Mouse (Mus musculus) adrenal gland, adult 8-10 months (tissue): ENCODE measurements around the gene Olfr521. TPM values are rescaled to one million over a fixed set of nuclear protein-coding genes. Genes with fewer than 3 reads are reported as not detected.
"Not testable (repeated sequence)": the region's sequence is repeated elsewhere in the genome, so short reads cannot be mapped to it uniquely, and the experiment has no call there.

ENCODE experiments used
- DNase-seq: peaks from one replicate; pipeline ENCODE4 v3.0.0; 2022
- total RNA-seq, 4 experiments: library from RNA; stranded (reverse); gene quantifications; 2 replicates each; pipeline ENCODE4 v1.2.4; 2022

The Olfr521 gene
- not detected for total RNA-seq

DNA sequence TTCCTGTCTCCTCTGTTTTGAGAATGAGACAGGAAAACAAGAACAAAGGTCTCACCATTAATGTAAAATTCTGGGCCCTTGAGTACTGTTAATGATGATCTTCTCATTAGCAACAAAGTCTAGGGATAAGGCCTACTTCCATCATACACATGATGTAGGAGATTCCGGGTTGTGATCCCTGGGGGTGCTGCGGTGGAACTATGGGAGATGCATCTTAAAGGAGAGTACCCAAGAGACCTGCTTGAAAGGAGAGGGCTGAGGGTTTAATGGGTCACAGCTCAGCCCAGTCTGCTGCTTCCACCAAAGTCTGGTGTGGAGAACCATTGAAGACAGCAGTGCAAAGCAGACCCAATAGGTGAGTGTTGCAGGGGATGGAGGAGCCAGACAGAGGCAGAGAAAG lies at the start of gene Olfr521:
TSS of gene Olfr521 (plus strand) at position 301 of the 400 bp plus-strand sequence.
- DNase-seq: no peak

DNA sequence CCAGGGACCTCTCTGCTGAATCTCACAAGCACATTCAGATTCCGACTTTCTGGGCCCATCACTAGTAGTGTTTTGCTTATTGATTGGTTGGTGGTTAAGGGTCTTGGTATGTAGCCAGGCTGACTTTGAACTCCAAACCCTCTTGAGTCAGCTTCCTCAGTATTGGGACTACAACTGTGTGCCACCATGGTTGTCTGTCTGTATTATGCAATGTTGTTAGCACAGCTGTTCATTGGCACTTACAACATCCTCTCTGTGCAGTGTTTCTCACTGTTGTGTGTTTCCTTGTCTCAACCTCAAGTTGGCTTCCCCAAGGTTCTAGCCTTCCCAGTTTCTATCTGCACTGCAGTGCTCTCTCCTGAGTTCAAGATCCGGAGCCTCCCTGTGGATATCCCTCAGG lies 46.8 kb upstream of the Olfr521 start:
- DNase-seq: no peak

DNA sequence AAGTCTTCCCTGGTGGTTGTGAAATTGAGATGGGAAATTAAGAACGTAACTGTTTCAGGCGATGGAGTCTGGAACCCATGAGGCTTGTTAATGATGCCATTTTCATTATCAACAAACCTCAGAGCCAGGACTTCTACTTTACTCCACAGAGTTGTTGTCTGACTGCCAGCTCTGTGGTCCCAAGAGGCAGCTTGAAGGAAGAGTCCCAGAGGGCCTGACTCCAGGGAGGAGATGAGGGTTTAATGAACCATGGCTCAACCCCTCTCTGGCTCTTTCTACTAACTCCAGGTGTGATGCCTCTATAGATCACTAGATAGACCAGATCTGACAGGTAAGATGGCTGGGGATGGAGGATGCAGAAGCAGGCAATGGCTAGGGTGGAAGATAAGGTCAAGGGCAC lies 33.3 kb upstream of the Olfr521 start, which contains the start of gene Olfr520:
TSS of gene Olfr520 (plus strand) at position 301 of the 400 bp plus-strand sequence.
- DNase-seq: no peak

- no peak for DNase-seq
Observed at GRCm38 (mm10) chr7:99734612-99735011, 28.7 kb upstream of the Olfr521 start.

DNA sequence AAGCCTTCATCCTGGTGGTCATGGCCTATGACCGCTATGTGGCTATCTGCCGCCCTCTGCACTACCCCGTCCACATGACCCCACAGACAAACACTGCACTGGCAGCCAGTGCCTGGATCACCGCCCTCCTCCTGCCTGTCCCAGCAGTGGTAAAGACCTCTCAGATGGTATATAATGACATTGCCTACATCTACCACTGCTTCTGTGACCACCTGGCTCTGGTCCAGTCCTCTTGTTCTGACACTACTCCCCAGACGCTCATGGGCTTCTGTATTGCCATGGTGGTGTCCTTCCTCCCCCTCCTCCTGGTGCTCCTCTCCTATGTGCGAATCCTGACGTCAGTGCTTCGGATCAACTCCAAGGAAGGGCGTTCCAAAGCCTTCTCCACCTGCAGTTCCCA lies 27.8 kb upstream of the Olfr521 start:
- not testable (repeated sequence) for DNase-seq

DNA sequence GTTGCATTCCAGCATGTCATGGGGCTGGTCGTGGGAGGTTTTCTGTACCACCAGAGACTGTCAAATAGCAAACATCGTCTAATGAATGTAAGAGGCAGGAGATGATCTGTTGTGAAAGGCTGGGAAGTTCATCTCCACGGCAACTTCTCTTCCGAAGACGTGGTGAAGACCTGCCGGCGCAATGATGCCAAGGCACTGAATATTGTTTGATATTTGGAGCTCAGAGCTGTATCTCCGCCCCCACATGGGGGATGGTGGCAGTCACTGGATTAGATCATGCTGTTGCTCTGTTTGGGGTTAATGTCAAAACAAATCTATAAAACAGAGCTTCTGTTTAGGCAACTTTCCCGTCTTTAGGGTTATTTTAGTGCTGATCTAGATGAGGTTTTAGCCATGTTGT lies 24.0 kb upstream of the Olfr521 start:
- DNase-seq: no peak

DNA sequence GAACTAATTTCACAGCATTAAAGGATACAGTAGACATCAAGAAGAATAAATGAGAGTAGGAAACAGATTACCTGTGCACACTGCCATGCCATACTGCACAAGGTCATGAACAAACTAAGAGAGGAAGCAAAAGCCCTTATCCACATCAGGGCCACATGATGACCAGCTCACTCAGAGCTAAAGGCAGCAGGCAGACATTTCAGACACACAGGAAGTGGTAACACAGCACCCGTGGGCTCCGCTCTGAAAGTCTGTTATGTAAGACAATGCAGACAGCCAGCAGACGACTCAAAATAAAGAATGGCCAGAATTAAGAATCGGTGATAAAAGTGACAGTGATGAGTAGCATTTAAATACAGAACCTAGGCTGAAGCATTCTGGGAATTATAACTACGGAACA lies 18.1 kb downstream of the Olfr521 start:
- DNase-seq: no peak

DNA sequence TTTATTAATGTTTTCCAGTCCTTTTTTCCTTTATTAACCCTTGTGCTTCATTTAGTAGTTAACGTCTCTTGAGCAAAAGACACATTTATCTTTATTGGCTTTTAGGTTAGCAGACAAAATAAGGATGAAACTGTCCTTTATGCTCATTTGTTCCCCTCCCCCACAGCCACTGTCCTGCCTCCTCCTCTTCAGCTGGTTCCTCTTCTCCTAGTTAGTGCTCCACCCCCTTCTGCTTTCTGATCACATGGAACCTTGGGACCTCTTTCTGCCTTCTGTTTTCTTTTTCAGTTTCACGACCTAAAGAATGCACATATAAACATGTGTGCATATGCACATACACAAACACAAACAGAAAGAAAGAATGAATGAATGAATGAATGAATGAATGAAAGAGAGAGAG lies 18.6 kb downstream of the Olfr521 start:
- DNase-seq: no peak

- no peak for DNase-seq
Observed at GRCm38 (mm10) chr7:99783421-99783820, 20.1 kb downstream of the Olfr521 start.

- no peak for DNase-seq
Observed at GRCm38 (mm10) chr7:99785553-99785952, 22.2 kb downstream of the Olfr521 start.

DNA sequence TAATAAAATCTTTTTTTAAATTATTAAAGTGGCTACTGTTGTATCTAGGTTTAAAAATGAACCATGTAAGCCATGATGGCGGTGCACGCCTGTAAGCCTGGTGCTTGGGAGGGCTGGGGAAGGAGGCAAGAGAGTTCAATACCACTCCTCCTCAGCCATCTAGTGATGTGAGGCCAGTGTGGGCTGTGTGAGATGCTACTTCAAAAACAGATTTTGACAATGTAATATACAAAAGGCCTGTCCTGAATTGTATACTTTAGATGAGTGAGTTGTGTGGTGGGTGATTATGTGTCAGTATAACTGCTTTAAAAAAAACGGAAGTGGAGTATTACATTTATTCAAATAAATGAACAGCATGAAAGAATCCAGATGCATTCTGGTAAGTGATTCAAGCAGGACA lies 23.5 kb downstream of the Olfr521 start:
- DNase-seq: no peak

DNA sequence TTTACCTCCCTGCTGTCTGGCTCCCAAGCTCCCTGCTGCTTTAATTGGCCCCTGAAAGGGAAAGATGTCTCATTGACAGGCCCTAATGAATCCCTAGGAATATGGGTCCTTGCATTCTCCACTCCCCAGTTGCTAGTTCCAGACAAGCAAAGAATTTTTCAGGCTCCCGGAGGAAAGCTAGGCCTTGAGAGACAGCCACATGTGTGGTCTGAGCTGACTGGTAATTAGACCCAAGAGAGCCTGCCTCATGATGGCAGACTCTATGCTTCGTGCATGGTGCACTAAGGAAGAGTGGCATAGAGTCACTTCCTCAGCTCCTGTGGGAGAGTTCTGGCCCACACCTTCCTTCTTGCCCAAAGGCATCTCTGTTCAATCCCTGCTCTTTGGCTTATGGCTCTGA lies 24.6 kb downstream of the Olfr521 start:
- no peak for DNase-seq

GRCm38 (mm10) chr7:99788563-99788962 lies 25.3 kb downstream of the Olfr521 start:
- DNase-seq: no peak

GRCm38 (mm10) chr7:99790816-99791215 lies 27.5 kb downstream of the Olfr521 start:
- DNase-seq: no peak

GRCm38 (mm10) chr7:99794096-99794495 lies 30.8 kb downstream of the Olfr521 start:
- no peak for DNase-seq

DNA sequence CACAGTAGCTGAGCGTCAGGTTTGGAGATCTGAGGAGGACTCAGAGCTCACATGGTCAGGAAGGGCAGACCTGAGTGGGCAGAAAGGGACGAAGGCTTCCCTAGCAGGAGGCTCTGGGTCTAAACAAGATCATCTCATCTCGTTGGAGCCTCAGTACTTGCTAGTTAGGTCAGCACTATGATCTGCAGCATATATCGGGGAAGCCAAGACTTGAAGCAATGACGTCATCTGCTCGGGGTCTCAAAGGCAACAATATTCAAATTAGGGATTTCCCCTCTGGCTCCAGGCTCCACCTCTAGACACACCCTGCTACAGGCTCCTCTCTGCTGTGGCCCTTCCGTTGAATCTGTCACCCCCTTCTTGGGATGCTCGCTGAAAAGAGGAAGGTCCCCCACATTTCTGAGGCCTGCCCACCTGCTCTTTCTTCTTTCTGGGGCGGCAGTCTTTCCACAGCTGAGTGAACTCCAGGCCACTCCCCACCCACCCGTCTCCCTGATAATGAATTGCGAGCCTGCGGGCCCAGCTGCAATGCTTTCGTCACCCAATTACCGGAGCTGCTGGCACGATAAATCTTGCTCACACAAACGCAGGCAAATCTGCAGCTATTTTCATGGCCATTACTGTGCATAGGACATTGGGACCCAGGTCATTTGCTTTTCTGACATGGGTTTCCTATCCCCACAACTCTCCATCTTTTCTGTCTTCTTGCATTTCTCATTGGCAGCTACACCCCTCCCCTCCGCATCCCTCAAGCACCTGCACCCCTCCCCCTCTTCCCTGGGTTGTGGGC lies 32.1 kb downstream of the Olfr521 start:
- no peak for DNase-seq

- no peak for DNase-seq
Observed at GRCm38 (mm10) chr7:99796471-99796870, 33.2 kb downstream of the Olfr521 start.

- no peak for DNase-seq
Observed at GRCm38 (mm10) chr7:99797261-99797660, 34.0 kb downstream of the Olfr521 start.

DNA sequence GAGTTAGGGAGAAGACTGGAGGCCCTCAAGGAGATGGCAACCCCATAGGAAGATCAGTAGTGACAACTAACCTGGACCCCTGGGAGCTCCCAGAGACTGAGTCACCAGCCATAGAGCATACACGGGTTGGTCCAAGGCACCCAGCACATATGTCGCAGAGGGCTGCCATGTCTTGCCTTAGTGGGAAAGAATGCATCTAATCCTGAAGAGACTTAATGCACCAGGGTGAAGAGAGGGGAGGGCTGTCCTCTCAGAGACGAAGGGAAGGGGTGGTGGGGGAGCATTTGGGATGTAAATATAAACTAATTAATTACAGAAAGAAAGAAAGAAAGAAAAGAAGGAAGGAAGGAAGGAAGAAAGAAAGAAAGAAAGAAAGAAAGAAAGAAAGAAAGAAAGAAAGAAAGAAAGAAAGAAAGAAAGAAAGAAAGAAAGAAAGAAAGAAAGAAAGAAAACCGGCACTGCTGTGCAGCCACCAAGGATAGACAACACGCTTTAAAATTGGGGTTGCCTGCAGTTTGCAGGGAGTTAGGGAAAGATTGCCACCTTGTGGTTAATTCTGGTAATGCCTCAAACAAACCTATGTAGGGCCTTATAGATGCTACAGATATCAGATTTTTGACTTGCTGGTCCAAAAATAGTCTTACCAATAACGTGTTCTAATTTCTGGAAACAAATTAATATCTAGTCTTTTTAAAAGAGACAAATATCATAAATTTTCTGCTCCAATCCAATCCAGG lies 34.8 kb downstream of the Olfr521 start:
- no peak for DNase-seq

DNA sequence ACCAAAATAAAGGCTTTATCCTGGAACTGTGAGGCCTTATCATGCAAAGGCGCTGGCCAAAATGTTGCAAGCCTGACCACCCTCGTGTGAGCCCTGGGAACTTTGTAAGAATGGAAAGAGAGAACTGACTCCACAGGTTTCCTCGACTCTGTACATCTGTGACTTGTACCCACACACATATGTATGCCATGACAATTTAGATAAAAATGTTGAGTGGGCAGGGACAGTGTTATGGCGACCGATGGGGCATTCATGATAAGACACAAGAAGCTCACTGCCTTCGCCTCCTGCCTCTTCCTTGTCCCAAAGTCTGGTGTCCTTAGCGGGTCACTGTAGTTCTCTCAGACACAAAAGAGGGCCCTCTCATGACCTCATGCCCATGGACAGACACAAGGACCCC lies 35.8 kb downstream of the Olfr521 start:
- no peak for DNase-seq

GRCm38 (mm10) chr7:99803535-99803934 lies 40.2 kb downstream of the Olfr521 start:
- no peak for DNase-seq

DNA sequence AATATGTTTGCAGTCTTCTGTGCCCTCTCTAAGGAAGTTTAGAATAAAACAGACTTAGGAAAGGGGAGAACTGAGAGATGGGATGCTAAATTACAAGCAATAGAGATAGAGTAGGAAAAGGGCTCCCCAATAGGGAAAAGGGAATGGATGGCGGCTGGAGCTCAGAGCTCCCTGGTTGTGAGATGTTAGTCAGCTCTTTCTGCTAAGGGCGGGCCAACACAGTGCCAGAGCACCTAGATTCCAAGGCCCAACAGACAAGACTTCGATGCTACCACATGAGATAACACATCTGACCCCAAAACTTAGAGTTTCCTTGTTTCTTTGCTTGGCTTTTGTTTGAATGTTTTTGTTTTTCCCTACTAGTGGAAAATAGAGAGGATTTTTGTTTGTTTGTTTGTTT lies 40.7 kb downstream of the Olfr521 start:
- DNase-seq: not testable (repeated sequence)

DNA sequence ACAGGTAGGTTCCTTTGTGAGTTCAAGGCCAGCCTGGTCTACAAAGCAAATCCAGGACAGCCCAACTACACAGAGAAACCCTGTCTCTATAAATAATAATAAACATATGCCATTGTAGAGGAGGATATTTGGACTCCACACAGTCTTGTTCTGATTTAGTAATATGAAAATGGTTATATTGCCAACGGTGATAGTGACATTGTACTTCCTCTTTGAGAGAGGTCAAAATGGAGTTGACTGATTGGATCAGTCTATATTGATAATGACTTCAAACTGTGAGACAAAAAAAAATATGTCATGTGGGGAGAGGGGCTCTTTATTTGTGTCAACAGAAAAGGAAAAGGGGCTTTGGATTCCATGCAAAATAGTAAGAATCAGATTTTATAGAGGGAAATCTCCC lies 42.0 kb downstream of the Olfr521 start:
- DNase-seq: no peak

- not testable (repeated sequence) for DNase-seq
Observed at GRCm38 (mm10) chr7:99807043-99807442, 43.7 kb downstream of the Olfr521 start.
